Mouse (Mus musculus) embryonic facial prominence, embryonic 14.5 days (tissue): ENCODE data around the gene Bpifa6. TPM values are rescaled to one million over a fixed set of nuclear protein-coding genes. Genes with fewer than 3 reads are reported as not detected.
"Not testable (repeated sequence)": the region's sequence is repeated elsewhere in the genome, so short reads cannot be mapped to it uniquely, and the experiment has no call there.

Experiments used
- ATAC-seq: fragments of 200-750 bp; cut with Nextera tagmentation; 2 replicates; pipeline ENCODE4 v1.8.0; 2017; ENCODE audit warnings: low read depth, moderate number of reproducible peaks, moderate TSS enrichment
- DNase-seq: peaks from one replicate; pipeline ENCODE4 v3.0.0-alpha.2; 2015; ENCODE audit warnings: low spot score
- H3K27ac ChIP-seq: fragments of 300-500 bp; sonication (generic); replicated peaks from 2 replicates; pipeline ENCODE4 v1.5.1; 2014; ENCODE audit warnings: low read depth, mild to moderate bottlenecking, low read length, moderate library complexity
- H3K27me3 ChIP-seq: fragments of 300-500 bp; sonication (generic); replicated peaks from 2 replicates; pipeline ENCODE4 v1.6.1; 2014; ENCODE audit warnings: low read length; ENCODE audit not compliant: control insufficient read depth, insufficient read depth
- H3K36me3 ChIP-seq: fragments of 300-500 bp; sonication (generic); 2 replicates; pipeline ENCODE4 v1.6.1; 2014; ENCODE audit warnings: low read length, mixed read lengths; ENCODE audit not compliant: control insufficient read depth, insufficient read depth
- H3K4me1 ChIP-seq: fragments of 300-500 bp; sonication (generic); 2 replicates; pipeline ENCODE4 v1.6.1; 2014; ENCODE audit warnings: antibody characterized with exemption, low read length; ENCODE audit not compliant: control insufficient read depth, insufficient read depth
- H3K4me2 ChIP-seq: fragments of 300-500 bp; sonication (generic); 2 replicates; pipeline ENCODE4 v1.6.1; 2014; ENCODE audit warnings: low read depth, mild to moderate bottlenecking, low read length, moderate library complexity, mixed read lengths
- H3K4me3 ChIP-seq: fragments of 300-500 bp; sonication (generic); 2 replicates; pipeline ENCODE4 v1.5.1; 2014; ENCODE audit warnings: low read depth, mild to moderate bottlenecking, low read length
- H3K9ac ChIP-seq: fragments of 300-500 bp; sonication (generic); 2 replicates; pipeline ENCODE4 v1.6.1; 2014; ENCODE audit warnings: low read depth, mild to moderate bottlenecking, low read length, moderate library complexity, mixed read lengths
- H3K9me3 ChIP-seq: fragments of 300-500 bp; sonication (generic); 2 replicates; pipeline ENCODE4 v1.6.1; 2016; ENCODE audit warnings: low read length; ENCODE audit not compliant: control insufficient read depth
- WGBS: fragments of 180-500 bp; shearing (Covaris S2); extraction: QIAGEN DNeasy Blood & Tissue Kit; methylation state at CpG from one replicate; pipeline ENCODE4 v1.1.7; 2014; 5-methylcytosine and 5-hydroxymethylcytosine counted together
- polyA plus RNA-seq: library from polyadenylated mRNA; unstranded; fragments of >200 nt; fragmentation: Nextera tagmentation; extraction: Ambion mirVana; gene quantifications from 2 replicates; pipeline ENCODE4 v1.2.1, GENCODE M21; 2014

Gene Bpifa6
- polyA plus RNA-seq, 1 experiment from 2014 or later, result not detected

DNA sequence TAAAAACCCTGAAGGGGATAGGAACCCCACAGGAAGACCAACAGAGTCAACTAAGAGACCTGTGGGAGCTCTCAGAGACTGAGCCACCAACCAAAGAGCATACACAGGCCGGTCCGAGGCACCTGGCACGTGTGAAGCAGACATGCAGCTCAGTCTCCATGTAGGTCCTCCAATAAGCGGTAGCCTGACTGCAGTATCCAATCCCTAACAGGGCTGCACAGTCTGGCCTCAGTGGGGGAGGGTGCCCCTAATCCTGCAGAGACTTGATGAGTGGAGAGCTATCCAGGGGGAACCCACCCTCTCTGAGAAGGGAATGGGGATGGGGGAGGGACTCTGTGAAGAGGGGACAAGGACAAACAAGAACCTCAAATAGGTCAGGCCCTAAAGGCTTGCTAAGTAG lies 31.0 kb downstream of the Bpifa6 start:
- Histone ChIP-seq H3K27me3 (no peaks in the 10 kb centered on the region), H3K9ac (no peak overlapping the region), H3K4me3 (no peak overlapping the region), H3K27ac (no peak overlapping the region), H3K36me3 (no peaks in the 10 kb centered on the region), H3K4me1 (no peaks in the 10 kb centered on the region), H3K4me2 (no peak overlapping the region), H3K9me3 (no peaks in the 10 kb centered on the region)
- WGBS, result 81% methylated on average over 4 of the region's 4 CpGs
- DNase-seq (no peak), ATAC-seq (no peak)

DNA sequence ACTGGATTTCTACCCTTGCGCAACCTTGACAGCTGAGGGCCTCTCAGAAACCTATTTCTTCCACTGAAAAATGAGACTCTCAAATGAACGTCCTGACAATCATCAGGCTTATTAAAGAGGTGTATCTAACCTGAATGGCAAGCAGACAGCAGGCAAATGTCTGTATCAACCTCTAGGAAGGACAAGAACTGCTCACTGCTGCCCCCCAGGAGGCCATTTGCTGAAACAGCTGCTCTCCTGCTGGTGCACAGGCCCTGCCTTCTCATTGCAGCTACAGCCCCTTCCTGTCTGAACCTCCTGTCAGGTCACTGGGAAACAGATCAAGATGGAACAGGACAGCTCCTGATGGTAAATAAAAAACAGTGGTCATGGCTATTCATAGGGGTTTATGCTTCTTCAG lies 31.6 kb downstream of the Bpifa6 start:
- Histone ChIP-seq H3K9ac (no peak overlapping the region), H3K4me3 (no peak overlapping the region), H3K4me2 (no peak overlapping the region), H3K27ac (no peak overlapping the region), H3K9me3 (no peaks in the 10 kb centered on the region), H3K4me1 (no peaks in the 10 kb centered on the region), H3K36me3 (no peaks in the 10 kb centered on the region), H3K27me3 (no peaks in the 10 kb centered on the region)
- WGBS, result 77% methylated on average over 2 of the region's 2 CpGs
- no peak for DNase-seq
- no peak for ATAC-seq

GRCm38 (mm10) chr2:154007381-154007780 lies 32.6 kb downstream of the Bpifa6 start:
- no peak for DNase-seq
- no peak for ATAC-seq
- H3K4me2 ChIP-seq, result no peak overlapping the region
- no peak overlapping the region for H3K9ac ChIP-seq
- 72% methylated on average over 1 of the region's 1 CpGs for WGBS
- no peak overlapping the region for H3K27ac ChIP-seq
- no peaks in the 10 kb centered on the region for H3K36me3 ChIP-seq
- no peaks in the 10 kb centered on the region for H3K9me3 ChIP-seq
- no peaks in the 10 kb centered on the region for H3K27me3 ChIP-seq
- no peaks in the 10 kb centered on the region for H3K4me1 ChIP-seq
- H3K4me3 ChIP-seq, result no peak overlapping the region

DNA sequence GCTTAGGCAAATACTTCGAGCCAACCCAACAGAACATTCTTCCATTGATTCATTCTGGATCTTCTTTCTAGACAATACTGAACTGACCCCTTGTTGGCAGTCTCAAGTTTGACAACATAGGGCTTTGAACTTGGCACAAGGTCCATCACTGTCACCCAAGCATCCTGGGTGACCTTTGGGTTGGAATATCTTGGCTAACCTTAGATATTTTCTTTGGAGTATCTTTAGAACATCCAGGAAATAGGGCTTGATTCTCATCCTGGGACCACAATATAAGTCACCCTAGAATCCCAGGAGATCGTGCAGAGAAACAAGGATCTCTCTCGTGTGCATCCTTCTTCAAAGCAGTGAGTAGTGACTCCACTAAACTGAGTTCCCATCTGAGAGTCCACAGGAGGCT lies 33.2 kb downstream of the Bpifa6 start, which contains the start of gene Bpifa2:
Bpifa2 (plus strand) TSS at position 301 of the 400 bp plus-strand sequence.
- Histone ChIP-seq H3K4me1 (no peaks in the 10 kb centered on the region), H3K4me3 (no peak within 1 kb of the TSS), H3K36me3 (no peaks in the 10 kb centered on the region), H3K27ac (no peak within 1 kb of the TSS), H3K9ac (no peak within 1 kb of the TSS), H3K4me2 (no peak within 1 kb of the TSS), H3K27me3 (no peaks in the 10 kb centered on the region), H3K9me3 (no peaks in the 10 kb centered on the region)
- 85% methylated on average over 3 of the region's 3 CpGs for WGBS
- ATAC-seq (no peak), DNase-seq (no peak)

DNA sequence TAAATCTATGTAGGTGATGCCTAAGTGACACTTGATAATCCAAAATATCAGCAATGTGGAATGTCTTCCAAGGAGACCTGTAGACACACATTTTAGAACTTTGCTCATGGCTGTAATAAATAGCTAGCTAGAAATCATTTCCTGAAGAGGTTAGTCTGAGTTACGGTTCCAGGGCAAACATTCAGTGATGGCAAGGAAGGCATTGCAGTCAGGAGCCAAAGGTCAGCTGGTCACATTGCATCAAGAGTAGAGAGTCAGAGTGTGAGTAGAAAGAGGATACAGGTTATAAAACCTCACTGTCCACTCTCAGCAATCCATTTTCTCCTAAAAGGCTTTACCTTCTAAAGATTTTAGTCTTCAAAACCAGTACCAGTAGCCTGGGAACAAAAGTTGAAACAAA lies 43.2 kb downstream of the Bpifa6 start:
- no peak for ATAC-seq
- no peak overlapping the region for H3K9ac ChIP-seq
- H3K36me3 ChIP-seq, result no peaks in the 10 kb centered on the region

DNA sequence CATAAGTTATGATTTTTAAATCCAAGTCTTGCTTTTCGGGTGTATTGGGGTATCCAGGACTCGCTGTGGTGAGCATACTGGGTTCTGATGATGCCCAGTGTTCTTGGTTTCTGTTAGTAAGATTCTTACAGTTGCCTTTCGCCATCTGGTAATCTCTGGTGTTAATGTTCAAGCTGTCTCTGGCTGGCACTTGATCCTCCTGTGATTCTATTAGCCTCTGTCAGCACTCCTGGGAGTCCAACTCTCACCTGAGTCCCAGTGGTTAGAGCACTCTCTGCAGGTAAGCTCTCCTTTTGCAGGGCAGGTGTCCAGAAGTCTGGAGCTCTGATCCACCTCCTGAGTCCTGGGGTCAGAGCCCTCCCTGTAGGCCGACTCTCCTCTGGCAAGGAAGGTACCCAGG lies 49.9 kb downstream of the Bpifa6 start:
- not testable (repeated sequence) for H3K4me1 ChIP-seq, H3K36me3 ChIP-seq, H3K4me2 ChIP-seq, ATAC-seq, H3K9me3 ChIP-seq, H3K27ac ChIP-seq, H3K9ac ChIP-seq, DNase-seq, H3K27me3 ChIP-seq, H3K4me3 ChIP-seq
- WGBS, result 76% methylated on average over 4 of the region's 4 CpGs

More for the DNA sequence above, 43.2 kb downstream of the Bpifa6 start:
- Histone ChIP-seq H3K9me3 (no peaks in the 10 kb centered on the region), H3K4me3 (no peak overlapping the region), H3K4me1 (no peaks in the 10 kb centered on the region), H3K27me3 (no peaks in the 10 kb centered on the region), H3K4me2 (no peak overlapping the region), H3K27ac (no peak overlapping the region)
- WGBS, result 78% methylated on average over 1 of the region's 1 CpGs
- DNase-seq, result no peak

DNA sequence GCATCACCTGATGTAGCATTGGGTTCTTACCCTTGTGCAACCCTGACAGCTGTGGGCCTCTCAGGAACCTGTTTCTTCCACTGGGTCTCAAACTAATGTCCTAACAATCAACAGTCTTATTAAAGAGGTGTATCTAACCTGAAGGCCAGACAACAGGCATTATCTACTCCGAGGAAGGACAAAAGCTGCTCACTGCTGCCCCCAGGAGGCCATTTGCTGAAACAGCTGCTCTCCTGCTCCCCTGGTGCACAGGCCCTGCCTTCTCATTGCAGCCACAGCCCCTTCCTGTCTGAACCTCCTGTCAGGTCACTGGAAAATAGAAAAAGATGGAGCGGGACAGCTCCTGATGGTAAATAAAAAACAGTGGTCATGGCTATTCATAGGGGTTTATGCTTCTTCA lies 64.2 kb downstream of the Bpifa6 start:
- H3K4me1 ChIP-seq, result no peaks in the 10 kb centered on the region
- ATAC-seq, result no peak

DNA sequence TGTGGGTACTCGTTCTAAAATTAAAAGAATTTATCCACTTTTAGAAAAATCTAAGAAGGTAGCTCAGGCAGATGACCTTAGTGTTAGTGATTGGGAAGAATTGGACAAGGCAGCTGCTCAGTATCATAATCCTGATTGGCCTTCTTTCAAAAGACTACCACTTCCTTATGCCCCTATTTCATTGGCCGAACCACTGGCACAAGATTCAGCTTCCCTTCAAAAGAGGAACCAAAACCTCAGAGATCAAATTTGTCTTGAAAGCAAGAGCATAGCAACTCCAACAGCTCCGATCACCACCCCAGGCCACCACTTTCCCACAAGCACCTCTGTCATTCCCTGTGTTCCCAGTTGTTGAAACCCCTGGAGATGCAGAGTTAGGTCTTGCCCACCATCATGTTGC lies 70.0 kb downstream of the Bpifa6 start:
- H3K4me3 ChIP-seq, result no peak overlapping the region
- no peaks in the 10 kb centered on the region for H3K27me3 ChIP-seq
- no peak overlapping the region for H3K4me2 ChIP-seq
- no peaks in the 10 kb centered on the region for H3K9me3 ChIP-seq
- no peak overlapping the region for H3K27ac ChIP-seq
- H3K9ac ChIP-seq, result no peak overlapping the region
- no peaks in the 10 kb centered on the region for H3K4me1 ChIP-seq
- no peaks in the 10 kb centered on the region for H3K36me3 ChIP-seq
- 88% methylated on average over 3 of the region's 3 CpGs for WGBS
- ATAC-seq (no peak), DNase-seq (no peak)

More for the DNA sequence above, 64.2 kb downstream of the Bpifa6 start:
- Histone ChIP-seq H3K4me2 (no peak overlapping the region), H3K27ac (no peak overlapping the region), H3K9ac (no peak overlapping the region), H3K9me3 (no peaks in the 10 kb centered on the region), H3K4me3 (no peak overlapping the region), H3K27me3 (no peaks in the 10 kb centered on the region), H3K36me3 (no peaks in the 10 kb centered on the region)
- no peak for DNase-seq
- 50% methylated on average over 2 of the region's 2 CpGs for WGBS
